9 mouse cellular contexts compared by ENCODE assay signal in the genomic region with DNA sequence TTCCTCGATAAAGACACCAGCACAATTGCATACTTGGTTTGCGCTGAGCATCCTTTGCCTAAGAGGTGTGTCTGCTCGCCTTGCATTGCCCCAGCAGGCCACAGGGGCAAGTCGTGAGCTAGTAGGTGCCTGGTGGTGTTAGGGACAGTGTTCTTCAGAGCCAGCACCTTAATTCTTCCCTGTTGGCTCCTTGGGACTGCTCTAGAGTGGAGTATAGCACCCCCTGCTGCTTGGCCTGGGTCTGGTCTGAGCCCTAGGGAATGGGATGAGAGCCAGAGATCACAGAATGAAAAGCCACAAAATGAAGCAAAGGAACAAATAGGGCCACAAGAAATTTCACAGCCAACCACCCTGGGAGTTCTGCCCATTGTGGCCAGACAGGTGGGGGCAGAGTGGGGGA. TPM values are rescaled to one million over a fixed set of nuclear protein-coding genes. Genes with fewer than 3 reads are reported as not detected.
A peak's percentile ranks its signal among the peaks of the same experiment; 100 is the strongest.
DNase-seq lines count a peak whose midpoint lies in the region; ATAC-seq and TF ChIP-seq lines count a peak whose summit lies in the region.
"Had no signal": no experiment of that assay in that cellular context is flagged by ENCODE, and none has a peak within 500 bp of the region (broad histone marks: within the 10 kb centered on the region; RNA-seq: fewer than 3 reads in every experiment).

No protein-coding gene starts in this region.

- TF ChIP-seq POLR2A in embryonic fibroblast, embryonic 13.5 days (IDR thresholded peaks at IDR 0.05; ENCODE audit: low read depth, low read length), result no peak

- H3K4me1 ChIP-seq in hindbrain, embryonic 11.5 days (replicated peaks; ENCODE audit: control insufficient read depth, insufficient read depth, low read length), result peaks cover 5% of the 10 kb centered on the region; the same call in 1 of the 2 replicates
- peaks cover 26% of the 10 kb centered on the region for H3K4me1 ChIP-seq in hindbrain, embryonic 12.5 days
- H3K4me1 ChIP-seq in embryonic fibroblast, embryonic 13.5 days (ENCODE audit: control insufficient read depth, insufficient read depth, low read length), result peaks cover 8% of the 10 kb centered on the region
- H3K4me1 ChIP-seq in stomach, embryonic 16.5 days (ENCODE audit: control insufficient read depth, insufficient read depth, low read length), result peaks cover 44% of the 10 kb centered on the region

- no peak overlapping the region for H3K27ac ChIP-seq in hindbrain, embryonic 11.5 days (ENCODE audit: low read depth, low read length)
- H3K27ac ChIP-seq in hindbrain, embryonic 12.5 days, result no peak overlapping the region
- H3K27ac ChIP-seq in embryonic fibroblast, embryonic 13.5 days (ENCODE audit: insufficient read depth, low read length), result no peak overlapping the region
- no peak overlapping the region for H3K27ac ChIP-seq in stomach, embryonic 16.5 days (ENCODE audit: low read length)

- H3K4me2 ChIP-seq in hindbrain, embryonic 11.5 days (replicated peaks; ENCODE audit: low read depth, low read length), result no peak overlapping the region
- no peak overlapping the region for H3K4me2 ChIP-seq in hindbrain, embryonic 12.5 days (replicated peaks)
- H3K4me2 ChIP-seq in stomach, embryonic 16.5 days (ENCODE audit: low read depth, low read length), result no peak overlapping the region

- no peaks in the 10 kb centered on the region for H3K36me3 ChIP-seq in hindbrain, embryonic 11.5 days (ENCODE audit: control insufficient read depth, insufficient read depth, low read length)
- no peaks in the 10 kb centered on the region for H3K36me3 ChIP-seq in hindbrain, embryonic 12.5 days
- H3K36me3 ChIP-seq in stomach, embryonic 16.5 days (ENCODE audit: control insufficient read depth, insufficient read depth, low read length), result no peaks in the 10 kb centered on the region

- no peaks in the 10 kb centered on the region for H3K9me3 ChIP-seq in hindbrain, embryonic 11.5 days (ENCODE audit: control insufficient read depth, low read length)
- no peaks in the 10 kb centered on the region for H3K9me3 ChIP-seq in hindbrain, embryonic 12.5 days (replicated peaks)
- H3K9me3 ChIP-seq in stomach, embryonic 16.5 days (replicated peaks; ENCODE audit: control insufficient read depth, low read length), result no peaks in the 10 kb centered on the region

- DNase-seq in hindbrain, embryonic 11.5 days (ENCODE audit: low spot score), result peak; percentile 49
- DNase-seq in adrenal gland, adult 8-10 months, result peak; percentile 64
- peak; percentile 42 to 72 for DNase-seq in layer of hippocampus, postnatal 25 days (ENCODE audit: extremely low spot score in 1 of 2, low spot score in 1 of 2)
- peak; percentile 66 to 80 for DNase-seq in lung, postnatal 4 days

- ATAC-seq in hindbrain, embryonic 11.5 days (ENCODE audit: low FRiP score), result no peak
- no peak for ATAC-seq in hindbrain, embryonic 12.5 days (ENCODE audit: low FRiP score)
- ATAC-seq in hematopoietic stem cell, adult 5-6 weeks (replicated peaks in 1 of 2; ENCODE audit: insufficient read depth in 1 of 2, low FRiP score in 2 of 2, low TSS enrichment in 1 of 2, low read depth in 1 of 2, poor library complexity in 2 of 2, severe bottlenecking in 2 of 2), result peak; percentile 61 to 67
- peak; percentile 71; the same call in 1 of the 2 replicates for ATAC-seq in stomach, embryonic 16.5 days (ENCODE audit: insufficient read depth, low FRiP score)

- peak; percentile 57 for TF ChIP-seq CTCF in embryonic fibroblast, embryonic 13.5 days (IDR thresholded peaks at IDR 0.05; ENCODE audit: borderline replicate concordance, insufficient read depth, low read length)

- H3K4me3 ChIP-seq in hindbrain, embryonic 11.5 days (ENCODE audit: low read depth, low read length), result no peak overlapping the region
- no peak overlapping the region for H3K4me3 ChIP-seq in hindbrain, embryonic 12.5 days
- no peak overlapping the region for H3K4me3 ChIP-seq in embryonic fibroblast, embryonic 13.5 days (ENCODE audit: insufficient read depth, low read length)
- H3K4me3 ChIP-seq in stomach, embryonic 16.5 days (replicated peaks; ENCODE audit: low read length), result no peak overlapping the region

- 62% methylated on average over 4 of the region's 4 CpGs for WGBS in hindbrain, embryonic 11.5 days
- WGBS in hindbrain, embryonic 12.5 days, result 66% methylated on average over 4 of the region's 4 CpGs
- WGBS in stomach, embryonic 16.5 days, result 61% methylated on average over 4 of the region's 4 CpGs

- no peaks in the 10 kb centered on the region for H3K27me3 ChIP-seq in hindbrain, embryonic 11.5 days (ENCODE audit: control insufficient read depth, insufficient read depth, low read length)
- H3K27me3 ChIP-seq in hindbrain, embryonic 12.5 days, result no peaks in the 10 kb centered on the region
- H3K27me3 ChIP-seq in stomach, embryonic 16.5 days (ENCODE audit: control insufficient read depth, insufficient read depth, low read length), result no peaks in the 10 kb centered on the region

- H3K9ac ChIP-seq in hindbrain, embryonic 11.5 days (ENCODE audit: low read depth, low read length), result no peak overlapping the region
- no peak overlapping the region for H3K9ac ChIP-seq in hindbrain, embryonic 12.5 days
- no peak overlapping the region for H3K9ac ChIP-seq in stomach, embryonic 16.5 days (ENCODE audit: low read length)

RNA-seq across cellular contexts. Expression of a gene that starts 11.6 kb away (rescaled TPM):
- polyA plus RNA-seq in hindbrain, embryonic 11.5 days (2014; fragmentation: Nextera tagmentation; extraction: Ambion mirVana), result 1.8 and 2.6 TPM in 2 replicates
- 2.1 and 2.2 TPM in 2 replicates for polyA plus RNA-seq in hindbrain, embryonic 12.5 days (2016; fragmentation: Nextera tagmentation; extraction: Ambion mirVana)
- under 1 TPM; 0.43 to 0.74 (median 0.48) TPM for total RNA-seq in adrenal gland, adult 8-10 months (2022)
- 1.1 and 1.9 TPM in 2 replicates for polyA plus RNA-seq in embryonic fibroblast, embryonic 13.5 days (2011; ENCODE audit: insufficient read length, low read depth, missing spikeins)
- 8.0 and 8.6 TPM in 2 replicates for total RNA-seq in hematopoietic stem cell, adult 5-6 weeks (2017)
- total RNA-seq in layer of hippocampus, postnatal 25 days (2021), result under 1 TPM; 0.17 to 0.28 TPM
- polyA plus RNA-seq in stomach, embryonic 16.5 days (2015; fragmentation: Nextera tagmentation; extraction: Ambion mirVana), result 2.2 and 2.4 TPM in 2 replicates

RNA-seq across cellular contexts. Expression of a gene that starts 33.8 kb away (rescaled TPM):
- polyA plus RNA-seq in hindbrain, embryonic 11.5 days (2014; fragmentation: Nextera tagmentation; extraction: Ambion mirVana), result not detected in 2 replicates
- polyA plus RNA-seq in hindbrain, embryonic 12.5 days (2016; fragmentation: Nextera tagmentation; extraction: Ambion mirVana), result not detected in 2 replicates
- total RNA-seq in adrenal gland, adult 8-10 months (2022), result not detected
- not detected in 2 replicates for polyA plus RNA-seq in embryonic fibroblast, embryonic 13.5 days (2011; ENCODE audit: insufficient read length, low read depth, missing spikeins)
- total RNA-seq in hematopoietic stem cell, adult 5-6 weeks (2017), result not detected in 2 replicates
- not detected for total RNA-seq in layer of hippocampus, postnatal 25 days (2021)
- polyA plus RNA-seq in stomach, embryonic 16.5 days (2015; fragmentation: Nextera tagmentation; extraction: Ambion mirVana), result not detected in 2 replicates
- total RNA-seq: adrenal gland, postnatal 4 days had no signal

RNA-seq across cellular contexts. Expression of a gene that starts 40.9 kb away (rescaled TPM):
- not detected in 2 replicates for polyA plus RNA-seq in hindbrain, embryonic 11.5 days (2014; fragmentation: Nextera tagmentation; extraction: Ambion mirVana)
- polyA plus RNA-seq in hindbrain, embryonic 12.5 days (2016; fragmentation: Nextera tagmentation; extraction: Ambion mirVana), result 0.57 TPM in 1 of 2 replicates, not detected in the other
- not detected for total RNA-seq in adrenal gland, adult 8-10 months (2022)
- not detected in 2 replicates for polyA plus RNA-seq in embryonic fibroblast, embryonic 13.5 days (2011; ENCODE audit: insufficient read length, low read depth, missing spikeins)
- not detected in 2 replicates for total RNA-seq in hematopoietic stem cell, adult 5-6 weeks (2017)
- not detected for total RNA-seq in layer of hippocampus, postnatal 25 days (2021)
- polyA plus RNA-seq in stomach, embryonic 16.5 days (2015; fragmentation: Nextera tagmentation; extraction: Ambion mirVana), result not detected in 2 replicates
- total RNA-seq: adrenal gland, postnatal 4 days had no signal

RNA-seq across cellular contexts. Expression of a gene that starts 50.6 kb away (rescaled TPM):
- polyA plus RNA-seq in hindbrain, embryonic 11.5 days (2014; fragmentation: Nextera tagmentation; extraction: Ambion mirVana), result not detected in 2 replicates
- not detected in 2 replicates for polyA plus RNA-seq in hindbrain, embryonic 12.5 days (2016; fragmentation: Nextera tagmentation; extraction: Ambion mirVana)
- not detected for total RNA-seq in adrenal gland, adult 8-10 months (2022)
- not detected in 2 replicates for polyA plus RNA-seq in embryonic fibroblast, embryonic 13.5 days (2011; ENCODE audit: insufficient read length, low read depth, missing spikeins)
- not detected in 2 replicates for total RNA-seq in hematopoietic stem cell, adult 5-6 weeks (2017)
- total RNA-seq in layer of hippocampus, postnatal 25 days (2021), result not detected
- not detected in 2 replicates for polyA plus RNA-seq in stomach, embryonic 16.5 days (2015; fragmentation: Nextera tagmentation; extraction: Ambion mirVana)
- total RNA-seq: adrenal gland, postnatal 4 days had no signal

RNA-seq across cellular contexts. Expression of a gene that starts 55.8 kb away (rescaled TPM):
- polyA plus RNA-seq in hindbrain, embryonic 11.5 days (2014; fragmentation: Nextera tagmentation; extraction: Ambion mirVana), result not detected in 2 replicates
- not detected in 2 replicates for polyA plus RNA-seq in hindbrain, embryonic 12.5 days (2016; fragmentation: Nextera tagmentation; extraction: Ambion mirVana)
- not detected for total RNA-seq in adrenal gland, adult 8-10 months (2022)
- polyA plus RNA-seq in embryonic fibroblast, embryonic 13.5 days (2011; ENCODE audit: insufficient read length, low read depth, missing spikeins), result not detected in 2 replicates
- not detected in 2 replicates for total RNA-seq in hematopoietic stem cell, adult 5-6 weeks (2017)
- total RNA-seq in layer of hippocampus, postnatal 25 days (2021), result not detected
- not detected in 2 replicates for polyA plus RNA-seq in stomach, embryonic 16.5 days (2015; fragmentation: Nextera tagmentation; extraction: Ambion mirVana)
- total RNA-seq: adrenal gland, postnatal 4 days had no signal

Comparison
In these comparisons a context has a peak if more than half of its experiments do, and no peak if none do; other contexts are left out.
1. ATAC-seq: peak in hematopoietic stem cell, adult 5-6 weeks (2 of 2) and stomach, embryonic 16.5 days (single experiment); none in hindbrain, embryonic 11.5 days (single experiment) and hindbrain, embryonic 12.5 days (single experiment).
2. Peak in every context shown above with its lines, with median percentiles within 50 percentile points of each other: DNase-seq.